Mouse (Mus musculus) midbrain, embryonic 13.5 days (tissue): ENCODE data around the gene Flrt1. TPM values are rescaled to one million over a fixed set of nuclear protein-coding genes. Genes with fewer than 3 reads are reported as not detected.
A peak's percentile ranks its signal among the peaks of the same experiment; 100 is the strongest.

Source experiments
- ATAC-seq: fragments of 200-750 bp; cut with Nextera tagmentation; 2 replicates; pipeline ENCODE4 v1.8.0; 2017; ENCODE audit warnings: mild to moderate bottlenecking, moderate TSS enrichment, moderate library complexity
- H3K27ac ChIP-seq: fragments of 300-500 bp; sonication (generic); 2 replicates; pipeline ENCODE4 v1.5.1; 2015; ENCODE audit warnings: inconsistent platforms, mild to moderate bottlenecking, moderate library complexity
- H3K27me3 ChIP-seq: fragments of 300-500 bp; sonication (generic); 2 replicates; pipeline ENCODE4 v1.6.1; 2015; ENCODE audit warnings: mild to moderate bottlenecking, inconsistent platforms
- H3K36me3 ChIP-seq: fragments of 300-500 bp; sonication (generic); 2 replicates; pipeline ENCODE4 v1.6.1; 2015; ENCODE audit warnings: mild to moderate bottlenecking, inconsistent platforms
- H3K4me1 ChIP-seq: fragments of 300-500 bp; sonication (generic); replicated peaks from 2 replicates; pipeline ENCODE4 v1.6.1; 2015; ENCODE audit warnings: inconsistent platforms
- H3K4me2 ChIP-seq: fragments of 300-500 bp; sonication (generic); replicated peaks from 2 replicates; pipeline ENCODE4 v1.6.1; 2015; ENCODE audit warnings: moderate library complexity, mild to moderate bottlenecking, inconsistent platforms
- H3K4me3 ChIP-seq: fragments of 300-500 bp; sonication (generic); replicated peaks from 2 replicates; pipeline ENCODE4 v1.5.1; 2015; ENCODE audit warnings: mild to moderate bottlenecking, inconsistent platforms
- H3K9ac ChIP-seq: fragments of 300-500 bp; sonication (generic); replicated peaks from 2 replicates; pipeline ENCODE4 v1.6.1; 2015; ENCODE audit warnings: mild to moderate bottlenecking, inconsistent platforms
- H3K9me3 ChIP-seq: fragments of 300-500 bp; sonication (generic); 2 replicates; pipeline ENCODE4 v1.6.1; 2016; ENCODE audit warnings: mild to moderate bottlenecking, inconsistent platforms
- WGBS: fragments of 180-500 bp; shearing (Covaris S2); methylation state at CpG from one replicate; pipeline ENCODE4 v1.1.7; 2015; 5-methylcytosine and 5-hydroxymethylcytosine counted together
- polyA plus RNA-seq: library from polyadenylated mRNA; unstranded; fragments of >200 nt; fragmentation: Nextera tagmentation; extraction: Ambion mirVana; gene quantifications from 2 replicates; pipeline ENCODE4 v1.2.1, GENCODE M21; 2015

Gene Flrt1
- 8.3 and 9.2 TPM in 2 replicates for polyA plus RNA-seq

DNA sequence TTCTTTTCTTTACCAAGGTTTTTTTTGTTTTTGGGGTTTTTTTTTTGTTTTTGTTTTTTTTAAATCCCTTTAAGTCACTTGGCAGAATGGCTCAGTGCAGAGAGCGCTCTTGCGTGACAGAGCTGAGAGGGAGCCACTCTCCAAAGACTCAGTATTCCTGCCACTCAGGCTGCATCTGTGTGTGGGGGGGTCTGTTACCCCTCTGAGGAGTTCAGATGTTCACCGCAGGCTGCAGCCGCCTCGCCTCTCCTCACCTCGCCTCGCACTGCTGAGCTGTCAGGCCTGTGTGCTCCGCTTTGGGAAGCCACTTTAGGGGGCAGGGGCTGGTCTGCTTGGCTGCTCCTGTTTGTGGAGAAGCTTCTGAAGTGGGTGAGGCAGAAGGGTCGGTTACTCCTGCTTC is at the start of gene Flrt1:
Flrt1 (minus strand) TSS at position 186 of the 400 bp plus-strand sequence.
- WGBS = 11% methylated on average over 9 of the region's 9 CpGs
- Histone ChIP-seq H3K4me2 (peak within 1 kb of the TSS; percentile 19; the same call in 1 of the 2 replicates), H3K27ac (peak within 1 kb of the TSS; percentile 69), H3K4me1 (peaks cover 91% of the 10 kb centered on the region), H3K4me3 (no peak within 1 kb of the TSS), H3K9ac (peak within 1 kb of the TSS; percentile 32; the same call in 1 of the 2 replicates), H3K9me3 (no peaks in the 10 kb centered on the region), H3K36me3 (no peaks in the 10 kb centered on the region), H3K27me3 (peaks cover 38% of the 10 kb centered on the region)
- peak; percentile 31; the same call in 1 of the 2 replicates for ATAC-seq

DNA sequence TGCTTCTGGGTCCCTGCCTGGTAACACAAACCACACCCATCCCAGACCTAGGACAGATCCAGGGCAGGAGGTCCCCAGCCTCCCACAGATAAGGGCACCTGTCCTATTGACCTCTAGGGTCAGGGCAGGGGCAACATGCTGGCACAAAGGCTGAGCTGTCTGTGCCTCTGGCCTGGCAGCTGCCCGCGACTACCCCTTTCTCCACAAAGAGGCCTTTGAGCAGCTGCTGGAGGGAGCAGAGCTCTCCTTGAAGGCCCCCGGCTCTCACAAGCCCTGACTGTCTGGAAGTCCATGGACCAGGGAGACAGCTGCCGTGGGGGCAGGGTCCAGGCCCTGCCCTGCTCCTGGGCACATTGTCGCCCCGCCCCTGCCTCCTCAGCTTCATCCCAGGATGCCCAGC is 49.7 kb upstream of the Flrt1 start:
- ATAC-seq = no peak; the same call in 1 of the 2 replicates
- Histone ChIP-seq H3K4me2 (no peak overlapping the region), H3K27me3 (peaks cover 37% of the 10 kb centered on the region; the same call in 1 of the 2 replicates), H3K4me1 (peaks cover 82% of the 10 kb centered on the region), H3K4me3 (no peak overlapping the region), H3K36me3 (no peaks in the 10 kb centered on the region), H3K9ac (no peak overlapping the region), H3K9me3 (no peaks in the 10 kb centered on the region), H3K27ac (peak overlapping the region; percentile 41; the same call in 1 of the 2 replicates)
- WGBS = 50% methylated on average over 6 of the region's 6 CpGs

DNA sequence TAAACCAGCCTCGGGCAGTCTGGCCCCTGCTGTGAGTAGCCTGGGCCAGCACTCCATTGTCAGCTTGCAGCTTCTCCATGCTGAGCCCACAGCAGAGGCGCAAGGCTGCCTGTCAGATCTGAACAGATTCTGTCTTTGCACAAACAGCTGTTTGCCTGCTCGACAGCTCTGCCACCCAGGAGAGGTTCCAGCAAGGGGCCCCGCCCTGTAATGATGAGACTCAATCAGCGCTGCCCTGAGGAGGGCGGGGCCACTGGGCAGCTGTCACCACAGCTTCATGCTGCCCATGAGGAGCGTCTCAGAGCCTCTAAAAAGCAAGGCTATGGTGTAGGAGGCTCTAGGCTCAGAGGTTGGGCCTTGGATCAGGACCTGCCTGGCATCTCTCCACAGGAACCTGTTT is 47.7 kb upstream of the Flrt1 start:
- H3K4me2 ChIP-seq = no peak overlapping the region
- H3K27ac ChIP-seq = peak overlapping the region; percentile 64
- no peaks in the 10 kb centered on the region for H3K9me3 ChIP-seq
- ATAC-seq = peak; percentile 22
- no peak overlapping the region for H3K4me3 ChIP-seq
- H3K4me1 ChIP-seq = peaks cover 91% of the 10 kb centered on the region
- peaks cover 27% of the 10 kb centered on the region; the same call in 1 of the 2 replicates for H3K27me3 ChIP-seq
- no peak overlapping the region for H3K9ac ChIP-seq
- no peaks in the 10 kb centered on the region for H3K36me3 ChIP-seq
- 28% methylated on average over 7 of the region's 7 CpGs for WGBS

DNA sequence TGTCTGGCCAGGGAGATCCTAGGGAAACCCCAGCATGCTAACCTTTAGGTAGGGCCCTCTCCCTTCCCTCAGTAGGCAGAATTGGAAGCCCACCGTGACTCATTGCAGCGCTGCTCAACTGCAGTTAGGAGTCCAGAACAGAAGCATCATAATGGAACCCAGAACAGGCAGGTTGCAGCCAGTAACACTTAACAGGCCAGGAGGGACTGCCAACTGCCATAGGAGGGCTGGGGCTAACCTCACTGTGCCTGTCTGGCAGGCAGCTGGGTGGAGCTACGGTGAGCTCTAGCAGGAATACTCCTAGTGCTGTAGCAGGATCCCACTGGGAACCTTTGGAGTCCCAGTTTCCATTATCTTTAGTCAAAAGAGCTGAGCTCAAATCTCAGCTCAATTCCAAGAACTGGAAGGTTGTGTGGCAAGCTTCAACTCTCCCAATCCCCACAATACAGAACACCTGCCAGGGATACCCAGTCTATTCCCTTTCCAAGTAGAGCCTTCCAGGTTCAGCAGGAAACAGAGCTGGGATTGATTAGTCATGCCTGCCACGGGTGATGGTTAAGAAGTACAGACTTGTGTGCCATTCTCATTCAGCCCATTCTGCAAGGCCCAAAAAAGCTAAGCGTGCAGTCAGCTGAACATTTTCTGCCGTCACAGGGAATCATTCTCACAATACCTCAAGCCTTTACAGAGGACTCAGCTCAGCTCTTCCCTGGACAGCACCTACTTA is 46.6 kb upstream of the Flrt1 start:
- no peaks in the 10 kb centered on the region for H3K36me3 ChIP-seq
- H3K9ac ChIP-seq = no peak overlapping the region
- no peak overlapping the region for H3K27ac ChIP-seq
- WGBS = 72% methylated on average over 6 of the region's 6 CpGs
- no peaks in the 10 kb centered on the region for H3K9me3 ChIP-seq
- H3K4me3 ChIP-seq = no peak overlapping the region
- H3K4me2 ChIP-seq = no peak overlapping the region
- peaks cover 91% of the 10 kb centered on the region for H3K4me1 ChIP-seq
- no peak for ATAC-seq
- peaks cover 31% of the 10 kb centered on the region for H3K27me3 ChIP-seq

DNA sequence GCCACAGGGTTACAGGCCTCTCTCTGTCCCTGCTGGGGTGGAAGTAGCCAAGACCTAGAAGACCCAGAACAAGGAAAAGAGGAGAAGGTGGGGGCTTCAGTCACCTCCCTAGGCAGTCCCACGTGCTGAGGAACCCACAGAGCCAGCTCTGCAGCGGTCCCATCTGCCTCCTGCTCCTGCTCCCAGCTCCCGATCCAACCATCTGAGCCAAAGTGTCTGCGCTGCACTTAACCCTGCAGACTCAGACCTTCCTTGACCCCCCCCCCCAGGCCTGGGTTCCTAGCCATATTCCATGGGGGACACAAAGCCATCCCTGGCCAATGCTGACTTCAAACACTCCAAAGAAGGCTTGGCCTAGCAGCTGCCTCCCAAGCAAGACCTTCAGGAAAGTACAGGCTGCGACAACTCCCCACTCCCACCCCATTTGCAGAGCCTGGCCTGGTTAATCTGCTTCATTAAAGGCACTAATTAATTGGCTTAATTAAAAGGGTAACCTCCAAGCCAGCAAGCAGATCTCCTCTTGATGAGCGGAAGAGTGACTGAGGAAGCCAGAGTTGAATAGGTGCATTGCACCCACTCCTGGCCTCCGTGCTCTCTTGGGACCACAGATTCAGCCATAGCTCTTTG is 45.9 kb upstream of the Flrt1 start:
- no peaks in the 10 kb centered on the region for H3K9me3 ChIP-seq

DNA sequence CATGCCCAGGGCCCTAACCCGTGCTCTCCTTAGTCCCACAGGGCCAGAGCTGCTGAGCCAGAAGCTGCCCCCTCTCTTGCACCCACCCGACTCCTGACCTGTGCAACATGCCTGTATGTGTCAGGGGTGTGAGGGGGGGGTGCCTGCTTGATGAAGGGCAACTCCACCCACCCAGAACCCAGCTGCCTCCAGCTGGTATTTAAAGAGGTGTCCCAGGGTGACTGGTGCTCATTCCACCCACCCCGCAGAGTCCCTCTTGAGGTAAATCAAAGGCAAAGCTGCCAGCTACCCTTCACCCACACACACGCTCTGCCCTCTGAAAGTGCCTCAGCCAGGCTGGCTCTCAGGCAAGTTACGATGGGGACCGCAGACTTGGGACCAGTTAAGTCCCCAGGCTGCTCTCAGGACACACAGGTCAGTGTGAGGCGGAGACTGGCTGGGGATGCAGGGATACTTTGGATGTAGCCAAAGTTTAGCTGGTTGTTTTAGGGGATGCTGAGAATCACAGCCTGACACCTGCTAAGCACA is 43.7 kb upstream of the Flrt1 start:
- Histone ChIP-seq H3K4me3 (no peak overlapping the region), H3K27me3 (peaks cover 42% of the 10 kb centered on the region), H3K9ac (no peak overlapping the region), H3K27ac (no peak overlapping the region), H3K36me3 (no peaks in the 10 kb centered on the region), H3K4me1 (peaks cover 78% of the 10 kb centered on the region), H3K4me2 (no peak overlapping the region), H3K9me3 (no peaks in the 10 kb centered on the region)
- no peak for ATAC-seq
- WGBS = 62% methylated on average over 7 of the region's 7 CpGs

More for the DNA sequence above, 45.9 kb upstream of the Flrt1 start:
- H3K4me2 ChIP-seq = no peak overlapping the region
- WGBS = 72% methylated on average over 7 of the region's 7 CpGs
- H3K27ac ChIP-seq = no peak overlapping the region
- peaks cover 91% of the 10 kb centered on the region for H3K4me1 ChIP-seq
- H3K4me3 ChIP-seq = no peak overlapping the region
- H3K36me3 ChIP-seq = no peaks in the 10 kb centered on the region
- no peak for ATAC-seq
- H3K9ac ChIP-seq = no peak overlapping the region
- H3K27me3 ChIP-seq = peaks cover 31% of the 10 kb centered on the region

DNA sequence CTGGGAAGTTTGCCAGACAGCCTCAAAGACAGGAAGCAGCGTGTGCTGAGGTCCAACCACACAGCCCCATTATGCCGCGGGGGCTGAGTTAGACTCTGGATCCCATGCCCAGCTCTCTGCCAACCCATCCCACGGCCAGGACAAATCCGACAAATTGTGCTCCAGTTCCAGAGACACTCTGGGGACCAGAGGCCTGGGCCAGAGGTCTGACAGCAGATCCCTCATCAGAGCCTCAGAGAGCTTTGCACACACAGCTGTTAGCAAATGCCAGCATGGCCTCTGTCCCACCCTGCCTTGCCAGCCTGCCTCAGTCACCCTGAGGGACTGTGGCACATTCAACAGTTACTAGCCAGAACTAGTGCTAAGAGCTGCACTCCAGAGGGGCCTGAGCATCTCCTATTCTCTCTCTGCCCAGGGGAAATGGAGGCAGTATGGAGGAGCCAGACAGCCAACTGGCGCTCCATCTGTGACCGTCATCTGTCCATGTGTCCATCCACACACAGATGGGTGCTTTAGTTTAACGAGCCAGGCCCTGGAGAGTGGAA is 43.1 kb upstream of the Flrt1 start:
- H3K27ac ChIP-seq = no peak overlapping the region
- H3K4me2 ChIP-seq = no peak overlapping the region
- no peak overlapping the region for H3K4me3 ChIP-seq
- no peaks in the 10 kb centered on the region for H3K9me3 ChIP-seq
- WGBS = 69% methylated on average over 8 of the region's 8 CpGs
- peaks cover 42% of the 10 kb centered on the region for H3K27me3 ChIP-seq
- no peak for ATAC-seq
- peak overlapping the region; percentile 19; the same call in 1 of the 2 replicates for H3K9ac ChIP-seq
- peaks cover 79% of the 10 kb centered on the region for H3K4me1 ChIP-seq
- no peaks in the 10 kb centered on the region for H3K36me3 ChIP-seq

DNA sequence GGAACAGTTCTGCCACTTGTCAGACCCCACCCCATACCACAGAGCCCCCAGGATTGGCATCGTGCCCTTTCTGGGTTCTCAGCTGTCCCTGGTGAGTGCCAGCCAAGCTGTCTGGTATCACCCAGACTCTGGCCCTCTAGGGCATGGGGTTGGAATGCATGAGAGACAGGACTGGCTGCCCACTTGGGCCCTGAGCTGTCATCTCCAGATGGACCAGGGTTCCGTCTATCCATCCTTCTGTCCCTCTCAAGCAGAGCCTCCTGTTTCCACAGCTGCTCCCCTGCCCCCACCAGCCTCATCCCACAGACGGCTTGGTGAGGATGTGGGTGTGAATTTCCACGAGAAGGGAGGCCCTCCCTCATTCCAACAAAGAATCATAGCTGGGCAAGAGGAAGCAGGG is 42.6 kb upstream of the Flrt1 start:
- Histone ChIP-seq H3K9me3 (no peaks in the 10 kb centered on the region), H3K9ac (no peak overlapping the region), H3K36me3 (no peaks in the 10 kb centered on the region), H3K4me3 (no peak overlapping the region), H3K27ac (no peak overlapping the region), H3K4me1 (peaks cover 79% of the 10 kb centered on the region), H3K4me2 (no peak overlapping the region), H3K27me3 (peaks cover 42% of the 10 kb centered on the region)
- 55% methylated on average over 4 of the region's 4 CpGs for WGBS
- ATAC-seq = no peak

DNA sequence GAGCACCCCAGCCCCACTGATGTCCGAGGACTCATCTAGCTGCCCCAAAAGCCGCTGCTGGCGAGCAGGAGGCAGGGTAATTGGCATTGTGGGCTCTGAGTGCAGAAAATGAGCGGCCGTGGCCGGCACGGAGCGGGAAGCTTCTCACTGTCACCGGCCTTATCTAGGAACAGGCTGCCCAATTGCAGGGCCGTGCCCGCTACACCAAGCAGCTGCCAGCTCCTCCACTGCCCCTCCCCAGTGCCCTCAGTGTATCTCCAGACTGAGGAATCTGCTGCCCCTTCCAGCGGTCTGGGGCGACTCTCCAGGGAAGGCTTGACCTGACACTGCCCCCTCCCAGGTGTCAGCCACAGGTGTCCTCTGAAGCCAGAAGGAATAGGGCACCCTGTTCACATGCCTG is 40.8 kb upstream of the Flrt1 start:
- ATAC-seq = no peak
- Histone ChIP-seq H3K9me3 (no peaks in the 10 kb centered on the region), H3K27me3 (peaks cover 38% of the 10 kb centered on the region), H3K9ac (no peak overlapping the region), H3K4me2 (no peak overlapping the region), H3K4me1 (peaks cover 82% of the 10 kb centered on the region), H3K36me3 (no peaks in the 10 kb centered on the region), H3K27ac (no peak overlapping the region), H3K4me3 (no peak overlapping the region)
- 80% methylated on average over 13 of the region's 13 CpGs for WGBS

DNA sequence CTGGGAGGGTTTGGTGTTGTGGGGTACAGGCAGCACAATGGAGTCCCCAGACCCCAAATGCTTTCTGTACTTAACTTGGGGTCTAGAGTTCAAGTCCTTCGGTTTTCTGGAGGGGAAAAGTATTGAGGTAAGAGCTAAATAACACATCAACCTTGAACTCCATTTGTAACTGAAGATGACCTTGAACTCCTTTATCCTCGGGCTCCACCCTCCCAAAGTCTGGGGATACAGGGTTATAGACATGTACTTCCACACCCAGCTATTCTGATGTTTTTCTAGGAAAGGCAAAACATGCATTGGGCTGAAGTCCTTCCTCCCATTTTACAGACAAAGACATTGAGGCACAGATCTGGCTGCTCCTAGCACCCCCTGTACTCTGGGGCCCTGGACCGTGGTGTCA is 38.9 kb upstream of the Flrt1 start:
- no peaks in the 10 kb centered on the region for H3K9me3 ChIP-seq
- peaks cover 31% of the 10 kb centered on the region for H3K27me3 ChIP-seq
- peak overlapping the region; percentile 59; the same call in 1 of the 2 replicates for H3K27ac ChIP-seq
- H3K4me1 ChIP-seq = peaks cover 82% of the 10 kb centered on the region
- WGBS = 75% methylated on average over 3 of the region's 3 CpGs
- no peak overlapping the region for H3K4me3 ChIP-seq
- ATAC-seq = no peak
- H3K4me2 ChIP-seq = peak overlapping the region; percentile 53
- H3K9ac ChIP-seq = no peak overlapping the region
- H3K36me3 ChIP-seq = no peaks in the 10 kb centered on the region

DNA sequence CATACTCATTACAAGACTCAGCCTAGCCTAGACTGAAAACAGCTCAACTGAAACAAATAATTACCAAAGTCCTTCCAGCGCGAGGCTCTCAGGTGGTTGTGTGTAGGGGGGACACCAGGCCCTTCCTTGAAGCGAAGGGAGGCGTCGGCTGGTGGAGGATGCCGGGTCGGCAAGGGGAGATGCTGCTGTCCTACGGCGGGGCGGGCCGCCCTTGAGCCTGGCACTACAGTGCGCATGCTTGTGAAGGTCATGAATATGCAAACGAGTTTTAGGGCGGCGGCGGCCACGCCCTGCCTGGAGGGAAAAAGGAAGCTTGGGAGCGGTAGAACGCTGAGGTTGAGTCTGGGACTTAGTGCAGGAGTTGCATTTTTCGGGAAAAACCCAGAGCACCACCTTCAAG is 38.3 kb upstream of the Flrt1 start:
- Histone ChIP-seq H3K9me3 (no peaks in the 10 kb centered on the region), H3K27me3 (peaks cover 28% of the 10 kb centered on the region), H3K9ac (peak overlapping the region; percentile 46), H3K4me3 (peak overlapping the region; percentile 27), H3K27ac (peak overlapping the region; percentile 59; the same call in 1 of the 2 replicates), H3K4me1 (peaks cover 82% of the 10 kb centered on the region), H3K36me3 (no peaks in the 10 kb centered on the region), H3K4me2 (peak overlapping the region; percentile 53)
- ATAC-seq = peak; percentile 53; the same call in 1 of the 2 replicates
- WGBS = 0% methylated on average over 20 of the region's 20 CpGs
